Mouse (Mus musculus): ENCODE data around the gene Magea5.
"Not testable (repeated sequence)": the region's sequence is repeated elsewhere in the genome, so short reads cannot be mapped to it uniquely, and the experiment has no call there.

The Magea5 gene

GRCm38 (mm10) chrX:155063045-155063444 is at the start of gene Magea5:
Gene Magea5, minus strand, starts transcription at chrX:155063145.
- not testable (repeated sequence) for DNase-seq

DNA sequence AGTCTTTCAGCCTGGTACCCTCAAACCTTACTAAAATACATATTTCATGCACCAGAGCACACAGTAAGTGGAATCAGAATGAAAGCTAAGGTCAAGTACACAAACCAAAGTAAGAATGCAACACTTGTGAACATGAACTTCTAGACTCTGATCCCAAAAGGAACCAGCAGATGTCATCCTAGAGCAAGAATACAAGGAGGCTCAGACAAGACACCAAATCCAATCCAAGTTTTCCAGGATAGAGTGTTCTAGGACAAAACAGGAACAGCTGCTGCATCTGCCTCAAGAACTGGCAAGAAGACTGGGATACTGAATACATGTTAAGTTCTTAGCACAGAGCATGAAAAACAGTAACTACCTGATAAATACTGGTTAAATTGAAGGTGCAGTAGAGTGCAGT is 35.1 kb upstream of the Magea5 start:
- no peak for DNase-seq

DNA sequence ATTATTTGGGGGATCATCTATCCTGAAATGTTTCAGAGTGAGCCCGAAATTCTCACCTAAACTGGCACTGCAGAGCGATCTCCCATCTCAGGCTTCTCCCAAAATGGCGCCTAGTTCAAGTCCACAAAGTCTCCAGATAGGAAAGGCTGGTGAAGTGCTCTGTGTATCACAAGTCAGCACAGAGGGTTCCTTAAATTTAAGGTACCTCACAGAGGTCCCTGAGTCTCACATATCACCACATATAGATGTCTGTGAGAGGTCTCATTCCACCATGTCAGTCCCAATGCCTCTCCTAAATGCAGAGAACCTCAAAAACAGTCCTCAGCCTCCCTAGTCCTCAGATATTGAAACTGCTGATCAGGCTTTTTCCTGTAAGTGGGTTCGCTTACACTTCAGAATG is 30.6 kb upstream of the Magea5 start, which contains the start of gene Magea2:
Gene Magea2 (minus strand): TSS at position 101 of the 400 bp plus-strand sequence.
- not testable (repeated sequence) for DNase-seq

GRCm38 (mm10) chrX:155089693-155090092 is 26.7 kb upstream of the Magea5 start, which contains the start of gene Magea1:
Gene Magea1, minus strand, starts transcription at chrX:155089793.
- not testable (repeated sequence) for DNase-seq
